Comparison of ENCODE assay signal across 10 mouse cellular contexts in the genomic region with DNA sequence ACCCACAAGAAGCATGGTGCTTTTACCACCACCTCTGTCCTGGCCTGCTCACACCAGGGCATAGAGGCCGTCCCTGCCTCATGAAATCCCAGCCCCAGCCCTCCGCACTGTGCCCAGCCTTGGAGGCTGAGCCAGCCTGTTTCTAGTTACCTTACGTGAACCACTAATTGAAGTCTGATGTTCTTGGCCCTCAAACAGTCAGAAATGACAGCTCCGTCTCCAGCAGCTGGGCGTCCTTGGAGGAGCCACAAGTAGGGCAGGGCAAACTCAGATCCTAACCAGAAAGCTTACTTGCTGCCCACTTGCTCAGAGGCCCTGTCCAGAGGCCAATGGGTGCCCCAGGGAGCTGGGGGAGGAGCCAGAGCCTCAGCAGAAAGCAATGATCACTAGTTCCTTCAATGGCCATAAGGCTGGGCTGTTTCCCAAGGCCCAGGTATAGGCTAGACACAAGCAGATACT. TPM values are rescaled to one million over a fixed set of nuclear protein-coding genes. Genes with fewer than 3 reads are reported as not detected.
DNase-seq lines count a peak whose midpoint lies in the region; ATAC-seq lines count a peak whose summit lies in the region.
"Had no signal": no experiment of that assay in that cellular context is flagged by ENCODE, and none has a peak within 500 bp of the region (broad histone marks: within the 10 kb centered on the region; RNA-seq: fewer than 3 reads in every experiment).

No protein-coding gene starts in this region.

- 86% methylated on average over 5 of the region's 5 CpGs for WGBS in heart, embryonic 12.5 days
- WGBS in forebrain, embryonic 15.5 days, result 87% methylated on average over 5 of the region's 5 CpGs

- H3K4me1 ChIP-seq in heart, embryonic 12.5 days (replicated peaks), result no peaks in the 10 kb centered on the region
- no peaks in the 10 kb centered on the region for H3K4me1 ChIP-seq in forebrain, embryonic 15.5 days
- H3K4me1 ChIP-seq: heart, embryonic 13.5 days had no signal

- peak; percentile 94 for DNase-seq in heart, adult 11 months
- peak; percentile 65 for DNase-seq in 3T3-L1 (ENCODE audit: low read depth, low spot score)
- peak; percentile 53 for DNase-seq in embryo, embryonic 10.5 days (ENCODE audit: low spot score)
- DNase-seq in kidney, postnatal 36 days, result peak; percentile 44 to 50
- DNase-seq in thymus, adult 18-20 months, result no peak
- DNase-seq in right cerebral cortex, postnatal 4 days, result no peak
- DNase-seq: liver, embryonic 13.5 days had no signal

- no peak overlapping the region for H3K4me2 ChIP-seq in heart, embryonic 12.5 days
- H3K4me2 ChIP-seq in forebrain, embryonic 15.5 days (replicated peaks), result no peak overlapping the region
- H3K4me2 ChIP-seq: heart, embryonic 13.5 days; liver, embryonic 13.5 days had no signal

- H3K27me3 ChIP-seq in heart, embryonic 12.5 days (replicated peaks), result no peaks in the 10 kb centered on the region
- H3K27me3 ChIP-seq in forebrain, embryonic 15.5 days, result no peaks in the 10 kb centered on the region
- H3K27me3 ChIP-seq: heart, embryonic 13.5 days; liver, embryonic 13.5 days had no signal

- H3K9me3 ChIP-seq in heart, embryonic 12.5 days (replicated peaks), result no peaks in the 10 kb centered on the region
- H3K9me3 ChIP-seq in forebrain, embryonic 15.5 days, result no peaks in the 10 kb centered on the region
- H3K9me3 ChIP-seq: heart, embryonic 13.5 days; liver, embryonic 13.5 days had no signal

- H3K27ac ChIP-seq in heart, embryonic 12.5 days (ENCODE audit: poor library complexity, severe bottlenecking), result no peak overlapping the region
- H3K27ac ChIP-seq in forebrain, embryonic 15.5 days (replicated peaks), result no peak overlapping the region
- H3K27ac ChIP-seq: heart, embryonic 13.5 days; liver, embryonic 13.5 days had no signal

- H3K9ac ChIP-seq in heart, embryonic 12.5 days, result no peak overlapping the region
- no peak overlapping the region for H3K9ac ChIP-seq in forebrain, embryonic 15.5 days (replicated peaks)
- H3K9ac ChIP-seq: heart, embryonic 13.5 days; liver, embryonic 13.5 days had no signal

- no peak overlapping the region for H3K4me3 ChIP-seq in heart, embryonic 12.5 days
- no peak overlapping the region for H3K4me3 ChIP-seq in forebrain, embryonic 15.5 days
- H3K4me3 ChIP-seq: heart, embryonic 13.5 days; liver, embryonic 13.5 days had no signal

- H3K36me3 ChIP-seq in heart, embryonic 12.5 days, result peaks cover 48% of the 10 kb centered on the region
- H3K36me3 ChIP-seq in forebrain, embryonic 15.5 days, result peaks cover 38% of the 10 kb centered on the region

- ATAC-seq in heart, embryonic 12.5 days (ENCODE audit: insufficient number of reproducible peaks, low FRiP score), result no peak; the same call in 1 of the 2 replicates
- no peak for ATAC-seq in forebrain, embryonic 15.5 days (replicated peaks)

RNA-seq across cellular contexts. Expression of gene Cebpg, which starts 13.6 kb away (rescaled TPM):
- polyA plus RNA-seq in heart, embryonic 12.5 days (2016; fragmentation: Nextera tagmentation; extraction: Ambion mirVana), result 23.6 and 26.3 TPM in 2 replicates
- 54.0 and 54.6 TPM in 2 replicates for polyA plus RNA-seq in forebrain, embryonic 15.5 days (2015; fragmentation: Nextera tagmentation; extraction: Ambion mirVana)

Comparison
In these comparisons a context has a peak if more than half of its experiments do, and no peak if none do; other contexts are left out.
1. DNase-seq: peak in heart, adult 11 months (single experiment), 3T3-L1 (single experiment), embryo, embryonic 10.5 days (single experiment) and kidney, postnatal 36 days (2 of 2); none in thymus, adult 18-20 months (0 of 2) and right cerebral cortex, postnatal 4 days (single experiment).